Mouse (Mus musculus) megakaryocyte, embryonic 14.5 days (primary cell): Measurements from ENCODE around the gene Ankrd11. TPM values are rescaled to one million over a fixed set of nuclear protein-coding genes. Genes with fewer than 3 reads are reported as not detected.

Experiments
- H3K27me3 ChIP-seq: replicated peaks from 2 replicates; pipeline ENCODE3; 2012; ENCODE audit warnings: inconsistent platforms
- H3K36me3 ChIP-seq: replicated peaks from 2 replicates; pipeline ENCODE3; 2012; ENCODE audit warnings: low read length, inconsistent platforms, mixed read lengths
- H3K4me1 ChIP-seq: 2 replicates; pipeline ENCODE4 v1.6.1; 2012; ENCODE audit warnings: inconsistent platforms
- H3K4me3 ChIP-seq: replicated peaks from 2 replicates; pipeline ENCODE3; 2012; ENCODE audit warnings: moderate library complexity, mild to moderate bottlenecking, inconsistent platforms
- H3K9me3 ChIP-seq: 2 replicates; pipeline ENCODE4 v1.6.1; 2012; ENCODE audit warnings: inconsistent platforms
- FLI1 ChIP-seq: IDR thresholded peaks from 2 replicates; pipeline ENCODE4 v1.6.1; 2012; ENCODE audit warnings: low read length, inconsistent platforms, mixed read lengths
- GATA1 ChIP-seq: IDR thresholded peaks from 3 replicates; pipeline ENCODE4 v1.6.1; 2012; ENCODE audit warnings: mixed read lengths, low read length, inconsistent platforms, borderline replicate concordance
- polyA plus RNA-seq: library from polyadenylated mRNA; stranded (reverse); fragments of >175 nt; gene quantifications from 2 replicates; pipeline ENCODE4 v1.2.3, GENCODE M21; 2012; ENCODE audit warnings: low replicate concordance; ENCODE audit not compliant: insufficient read depth

Ankrd11 gene
- polyA plus RNA-seq, 1 experiment: 49.4 TPM

DNA sequence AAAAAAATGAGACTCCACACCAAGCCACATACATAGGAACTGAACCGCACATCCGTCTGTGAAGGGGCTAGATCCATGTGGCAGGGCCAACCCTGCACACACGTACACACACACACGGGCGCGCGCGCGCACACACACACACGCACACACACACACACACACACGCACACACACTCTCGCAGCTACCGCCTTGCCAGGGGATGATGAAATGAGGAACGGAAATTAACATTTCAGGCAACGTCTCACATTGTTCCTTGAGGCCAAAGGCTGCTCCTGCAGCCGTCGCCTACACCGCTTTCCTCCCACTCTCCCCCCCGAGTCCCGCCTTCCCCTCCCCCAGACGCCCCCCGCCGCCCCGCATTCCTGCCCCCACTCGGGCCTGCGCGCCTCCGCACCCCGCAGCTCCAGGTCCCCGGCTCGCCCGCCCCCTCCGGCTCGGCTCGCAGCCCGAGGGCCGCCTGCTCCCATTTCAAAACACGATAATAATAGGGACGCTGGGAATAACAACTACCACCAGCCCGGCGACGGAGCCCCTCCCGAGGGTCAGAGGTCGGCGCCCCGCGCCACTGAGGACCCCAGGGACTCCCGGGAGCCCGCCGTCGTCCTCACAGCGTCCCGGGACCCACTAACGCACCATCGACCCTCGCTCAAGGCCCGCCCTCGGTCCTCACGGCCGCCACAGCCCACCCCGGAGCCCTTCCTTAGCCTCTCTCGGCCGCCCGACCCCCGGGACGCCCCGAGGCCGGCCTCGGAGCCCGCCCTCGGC is 886 bp downstream of the Ankrd11 start:
- no peaks in the 10 kb centered on the region for H3K9me3 ChIP-seq
- peaks cover 22% of the 10 kb centered on the region for H3K36me3 ChIP-seq
- TF ChIP-seq GATA1: no peak
- TF ChIP-seq FLI1: no peak
- peak overlapping the region; percentile 96 for H3K4me3 ChIP-seq
- peaks cover 58% of the 10 kb centered on the region for H3K4me1 ChIP-seq
- H3K27me3 ChIP-seq: no peaks in the 10 kb centered on the region

GRCm38 (mm10) chr8:123040110-123040650 is 1.9 kb downstream of the Ankrd11 start:
- peak overlapping the region; percentile 96 for H3K4me3 ChIP-seq
- no peaks in the 10 kb centered on the region for H3K27me3 ChIP-seq
- H3K9me3 ChIP-seq: no peaks in the 10 kb centered on the region
- peaks cover 14% of the 10 kb centered on the region for H3K36me3 ChIP-seq
- TF ChIP-seq FLI1 (no peak), GATA1 (no peak)
- H3K4me1 ChIP-seq: peaks cover 67% of the 10 kb centered on the region

GRCm38 (mm10) chr8:123039376-123040109 is 2.5 kb downstream of the Ankrd11 start:
- H3K4me3 ChIP-seq: peak overlapping the region; percentile 96
- H3K4me1 ChIP-seq: peaks cover 67% of the 10 kb centered on the region
- peaks cover 8% of the 10 kb centered on the region for H3K36me3 ChIP-seq
- no peaks in the 10 kb centered on the region for H3K9me3 ChIP-seq
- TF ChIP-seq FLI1 (no peak), GATA1 (no peak)
- no peaks in the 10 kb centered on the region for H3K27me3 ChIP-seq

DNA sequence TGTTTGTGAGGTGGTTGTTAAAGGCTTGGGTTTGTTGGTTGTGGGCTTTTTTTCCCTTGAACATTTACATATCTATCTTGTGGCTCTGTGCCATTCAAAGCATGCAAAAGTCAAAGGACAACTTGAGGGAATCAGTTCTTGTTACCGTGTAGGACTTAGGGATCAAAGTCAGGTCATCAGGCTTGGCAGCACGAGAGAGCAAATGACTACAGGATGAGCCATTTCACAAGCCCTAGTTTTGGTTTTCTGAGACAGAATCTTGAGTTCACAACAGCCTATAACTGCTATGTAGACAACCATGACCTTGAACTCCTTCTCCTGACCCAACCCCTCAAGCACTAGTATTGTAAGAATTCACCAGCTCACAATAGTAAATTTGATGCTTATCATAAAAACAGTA is 3.7 kb downstream of the Ankrd11 start:
- TF ChIP-seq GATA1: no peak
- no peak for TF ChIP-seq FLI1
- no peak overlapping the region for H3K4me3 ChIP-seq
- H3K36me3 ChIP-seq: peaks cover 4% of the 10 kb centered on the region
- no peaks in the 10 kb centered on the region for H3K27me3 ChIP-seq
- no peaks in the 10 kb centered on the region for H3K9me3 ChIP-seq
- H3K4me1 ChIP-seq: peaks cover 70% of the 10 kb centered on the region

DNA sequence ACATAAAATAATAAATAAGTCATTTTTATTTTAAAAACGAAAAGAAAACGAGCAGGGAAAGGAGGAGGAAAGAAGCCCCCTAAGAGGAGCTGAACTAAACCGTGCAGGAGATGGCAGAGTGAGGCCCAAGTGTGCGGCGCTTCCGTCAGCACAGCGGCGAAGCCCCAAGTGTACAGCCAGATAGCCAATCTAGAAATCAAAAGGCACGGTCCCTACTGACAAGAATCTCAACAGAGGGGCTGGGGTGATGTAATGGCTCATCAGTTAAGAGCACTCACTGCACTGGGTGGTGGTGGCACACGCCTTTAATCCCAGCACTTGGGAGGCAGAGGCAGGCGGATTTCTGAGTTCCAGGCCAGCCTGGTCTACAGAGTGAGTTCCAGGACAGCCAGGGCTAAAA is 4.6 kb downstream of the Ankrd11 start:
- Histone ChIP-seq H3K27me3 (no peaks in the 10 kb centered on the region), H3K9me3 (no peaks in the 10 kb centered on the region), H3K4me3 (peak overlapping the region; percentile 76), H3K36me3 (peaks cover 4% of the 10 kb centered on the region), H3K4me1 (peaks cover 76% of the 10 kb centered on the region)
- TF ChIP-seq FLI1: no peak
- no peak for TF ChIP-seq GATA1

- Histone ChIP-seq H3K4me1 (peaks cover 81% of the 10 kb centered on the region), H3K4me3 (peak overlapping the region; percentile 35), H3K27me3 (no peaks in the 10 kb centered on the region), H3K36me3 (peaks cover 6% of the 10 kb centered on the region), H3K9me3 (no peaks in the 10 kb centered on the region)
- no peak for TF ChIP-seq FLI1
- TF ChIP-seq GATA1: no peak
These were observed 5.1 kb downstream of the Ankrd11 start for GRCm38 (mm10) chr8:123036956-123037355.

- no peak for TF ChIP-seq GATA1
- TF ChIP-seq FLI1: no peak
- H3K4me3 ChIP-seq: peak overlapping the region; percentile 87
- no peaks in the 10 kb centered on the region for H3K9me3 ChIP-seq
- no peaks in the 10 kb centered on the region for H3K27me3 ChIP-seq
- peaks cover 11% of the 10 kb centered on the region for H3K36me3 ChIP-seq
- peaks cover 96% of the 10 kb centered on the region for H3K4me1 ChIP-seq
These were observed 7.9 kb downstream of the Ankrd11 start for GRCm38 (mm10) chr8:123034171-123034570.

DNA sequence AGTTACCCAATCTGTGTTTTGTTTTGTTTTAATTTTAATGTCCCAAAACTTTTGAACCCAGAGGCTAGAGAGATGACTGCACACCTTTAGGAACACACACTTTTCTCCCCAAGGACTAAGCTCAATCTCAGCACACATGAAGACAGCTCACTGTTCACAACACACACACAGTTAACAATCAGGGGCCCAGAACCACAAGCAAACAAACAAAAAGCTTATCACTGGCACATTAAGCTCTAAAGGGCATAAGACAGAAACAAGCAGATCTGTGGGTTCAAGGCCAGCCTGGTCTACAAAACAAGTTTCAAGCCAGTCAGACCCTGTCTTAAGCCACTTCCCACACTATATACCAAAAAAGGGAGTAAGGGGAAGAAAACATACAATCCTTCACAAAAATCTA is 8.6 kb downstream of the Ankrd11 start:
- TF ChIP-seq FLI1 (no peak), GATA1 (no peak)
- Histone ChIP-seq H3K27me3 (no peaks in the 10 kb centered on the region), H3K4me3 (peak overlapping the region; percentile 78), H3K36me3 (peaks cover 9% of the 10 kb centered on the region), H3K4me1 (peaks cover 98% of the 10 kb centered on the region), H3K9me3 (no peaks in the 10 kb centered on the region)

DNA sequence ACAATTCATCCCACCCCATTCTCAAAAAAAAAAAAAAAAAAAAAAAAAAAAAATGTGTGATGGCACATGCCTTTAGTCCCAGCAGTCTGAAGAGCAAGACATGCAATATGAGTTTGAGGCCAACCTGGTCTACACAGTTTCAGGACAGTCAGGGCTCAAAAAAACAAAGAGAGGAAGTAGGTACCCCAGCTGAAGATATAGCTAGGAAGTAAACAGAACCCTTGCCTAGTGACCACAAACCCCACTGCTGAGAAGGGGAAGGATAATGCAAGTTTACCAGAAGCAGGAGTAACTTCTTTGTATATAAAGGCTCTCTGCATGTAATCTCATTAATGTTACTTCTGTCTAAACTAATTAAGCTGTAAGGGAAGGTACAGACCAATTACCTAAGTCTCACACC is 9.3 kb downstream of the Ankrd11 start:
- peak overlapping the region; percentile 70 for H3K4me3 ChIP-seq
- no peaks in the 10 kb centered on the region for H3K9me3 ChIP-seq
- TF ChIP-seq GATA1 (no peak), FLI1 (no peak)
- H3K4me1 ChIP-seq: peaks cover 99% of the 10 kb centered on the region
- peaks cover 12% of the 10 kb centered on the region for H3K36me3 ChIP-seq
- no peaks in the 10 kb centered on the region for H3K27me3 ChIP-seq
